Mouse (Mus musculus) v-Abl transformed pro-B cells (cell line): ENCODE results near the gene Ttc21a.

Experiments
- in situ Hi-C, 2 experiments: fragments of 400-800 bp; cut with MboI; formaldehyde crosslinking; loops; one replicate each; pipeline ENCODE4 v1.15.1; 2025; ENCODE audit not compliant: unreplicated experiment in 2 of 2

Gene Ttc21a

DNA sequence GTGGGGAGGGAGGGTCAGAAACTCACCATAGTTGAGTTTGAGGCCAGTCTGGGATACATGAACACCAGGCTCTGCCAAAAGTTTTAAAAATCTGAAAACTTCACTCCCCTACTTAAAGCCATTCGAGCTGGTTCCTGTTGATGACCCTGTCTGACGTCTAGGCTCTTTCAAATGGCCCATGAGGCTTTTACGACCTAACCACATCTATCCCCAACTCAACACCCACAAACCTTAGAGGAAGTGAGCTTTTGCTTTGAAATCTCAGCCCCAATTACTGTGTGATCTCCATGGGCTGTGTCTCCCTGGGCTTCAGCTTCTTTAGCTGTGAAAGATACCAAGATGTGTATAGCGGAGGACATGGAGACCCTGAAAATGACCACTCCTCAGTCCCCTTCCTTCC is 1.1 kb downstream of the Ttc21a start:
- in situ Hi-C loops: no loop called here

- in situ Hi-C loops: no loop called here
Measured at GRCm38 (mm10) chr9:119939646-119940045, 2.2 kb downstream of the Ttc21a start.

DNA sequence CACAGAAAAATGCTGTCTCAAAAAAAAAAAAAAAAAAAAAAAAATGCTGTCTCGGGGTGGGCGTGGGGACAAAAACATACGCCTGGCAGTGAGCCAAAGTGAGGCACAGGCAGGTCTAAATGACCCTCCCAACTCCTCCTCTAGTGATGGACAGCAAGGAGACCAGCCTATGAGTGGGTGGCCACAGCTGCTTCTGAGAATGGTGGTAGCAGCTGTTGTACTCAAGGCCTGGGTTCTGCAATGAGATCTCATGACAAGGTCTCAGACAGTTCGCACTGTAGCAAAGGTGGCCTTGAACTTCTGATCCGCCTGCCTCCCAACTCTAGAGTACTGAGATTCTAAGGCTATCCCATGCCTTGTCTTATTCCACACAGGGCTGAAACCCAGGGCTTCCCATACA is 4.0 kb downstream of the Ttc21a start:
- in situ Hi-C loops: no loop called here

- in situ Hi-C loops: no loop called here
Measured at GRCm38 (mm10) chr9:119941861-119942260, 4.5 kb downstream of the Ttc21a start.

DNA sequence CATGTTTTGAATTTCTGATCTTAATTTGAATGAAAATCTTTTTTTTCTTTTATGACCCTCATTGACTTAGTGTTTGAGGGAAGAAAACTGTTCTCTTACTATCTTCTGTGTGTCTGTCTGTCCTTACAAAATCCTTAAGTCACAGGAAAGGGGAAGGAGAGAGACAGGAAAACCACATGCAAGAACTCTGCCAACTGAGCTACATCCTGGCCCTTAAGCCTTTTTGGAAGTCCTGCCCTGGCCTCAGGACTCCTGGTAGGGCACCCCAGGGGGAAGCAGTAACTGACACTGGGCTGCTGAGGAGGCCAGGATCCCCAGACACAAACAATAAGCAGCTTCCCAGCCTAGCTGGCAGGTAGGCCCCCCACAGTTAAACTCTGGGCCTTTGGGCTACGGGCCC is 5.9 kb downstream of the Ttc21a start:
- in situ Hi-C loops: no loop called here

GRCm38 (mm10) chr9:119945173-119945900 is 7.9 kb downstream of the Ttc21a start:
- in situ Hi-C loops: no loop called here

GRCm38 (mm10) chr9:119948804-119949203 is 11.4 kb downstream of the Ttc21a start:
- in situ Hi-C loops: no loop called here

GRCm38 (mm10) chr9:119950434-119950833 is 13.0 kb downstream of the Ttc21a start:
- in situ Hi-C loops: no loop called here

DNA sequence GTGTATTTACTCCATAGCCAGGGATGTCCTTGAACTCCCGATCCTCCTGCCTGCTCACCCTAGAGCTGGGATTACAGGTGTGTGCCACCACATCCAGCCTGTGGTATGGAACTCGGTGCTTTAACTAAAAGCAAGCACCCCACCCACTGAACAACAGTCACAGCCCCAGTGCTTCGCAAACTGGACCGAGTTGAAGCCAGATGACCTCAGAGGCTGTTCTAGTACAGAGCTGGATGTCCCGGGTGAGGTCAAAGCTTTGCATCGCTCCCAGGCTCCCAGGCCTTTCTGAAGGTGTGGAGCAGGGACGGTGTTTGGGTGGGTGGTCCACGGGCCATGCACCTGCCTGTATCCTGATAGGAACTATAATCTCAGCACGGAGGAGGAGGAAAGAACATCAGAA is 14.0 kb downstream of the Ttc21a start:
- in situ Hi-C loops: no loop called here

- in situ Hi-C loops: no loop called here
Measured at GRCm38 (mm10) chr9:119958835-119959234, 21.4 kb downstream of the Ttc21a start.

- in situ Hi-C loops: loop anchor here in 1 of 2 experiments (5.0 kb wide), 1 partner anchor 110 kb away; no protein-coding TSS in a partner anchor
Measured at GRCm38 (mm10) chr9:119962216-119962615, 24.8 kb downstream of the Ttc21a start.

GRCm38 (mm10) chr9:119962987-119963667 is 25.7 kb downstream of the Ttc21a start:
- in situ Hi-C loops: loop anchor here in 1 of 2 experiments (5.0 kb wide), 1 partner anchor 109 kb away; no protein-coding TSS in a partner anchor

DNA sequence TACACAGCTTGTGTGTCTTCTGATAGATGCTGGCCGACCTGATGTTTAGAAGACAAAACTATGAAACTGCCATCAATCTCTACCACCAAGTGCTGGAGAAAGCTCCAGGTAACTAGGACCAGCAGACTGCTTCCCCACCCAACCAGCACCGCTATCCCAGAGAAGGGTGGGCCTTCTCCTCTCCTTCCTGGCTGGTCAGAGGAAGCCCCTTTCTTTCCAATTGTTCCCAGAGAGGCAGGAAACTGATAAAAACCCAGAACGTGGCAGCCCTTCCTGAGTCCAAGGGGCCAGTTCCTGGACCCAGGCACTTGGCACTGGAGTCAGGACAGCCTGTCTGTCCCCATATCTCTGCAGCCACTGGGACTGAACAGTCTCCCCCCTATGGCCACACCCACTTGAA is 26.8 kb downstream of the Ttc21a start:
- in situ Hi-C loops: loop anchor here in 1 of 2 experiments (5.0 kb wide), 1 partner anchor 108 kb away; no protein-coding TSS in a partner anchor

DNA sequence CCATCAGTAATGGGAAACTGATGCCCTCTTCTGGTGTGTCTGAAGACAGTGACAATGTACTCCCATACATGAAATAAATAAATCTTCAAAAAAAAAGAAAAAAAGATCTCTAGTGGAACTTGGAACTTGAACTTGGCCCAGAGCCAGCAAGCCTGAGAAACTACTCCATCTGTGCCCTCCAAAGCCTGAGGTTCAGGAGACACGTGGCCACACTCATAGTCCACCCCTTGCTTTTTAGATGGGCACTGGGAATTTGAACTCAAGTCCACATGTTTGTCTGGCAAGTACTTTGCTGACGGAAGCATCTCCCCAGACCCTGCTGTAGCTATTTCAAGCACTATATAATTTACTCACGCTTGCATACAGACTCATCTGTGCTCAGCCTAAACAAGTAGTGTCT is 27.8 kb downstream of the Ttc21a start:
- in situ Hi-C loops: loop anchor here (5.0 kb wide), 3 partner anchors 47 to 107 kb away; no protein-coding TSS in a partner anchor

DNA sequence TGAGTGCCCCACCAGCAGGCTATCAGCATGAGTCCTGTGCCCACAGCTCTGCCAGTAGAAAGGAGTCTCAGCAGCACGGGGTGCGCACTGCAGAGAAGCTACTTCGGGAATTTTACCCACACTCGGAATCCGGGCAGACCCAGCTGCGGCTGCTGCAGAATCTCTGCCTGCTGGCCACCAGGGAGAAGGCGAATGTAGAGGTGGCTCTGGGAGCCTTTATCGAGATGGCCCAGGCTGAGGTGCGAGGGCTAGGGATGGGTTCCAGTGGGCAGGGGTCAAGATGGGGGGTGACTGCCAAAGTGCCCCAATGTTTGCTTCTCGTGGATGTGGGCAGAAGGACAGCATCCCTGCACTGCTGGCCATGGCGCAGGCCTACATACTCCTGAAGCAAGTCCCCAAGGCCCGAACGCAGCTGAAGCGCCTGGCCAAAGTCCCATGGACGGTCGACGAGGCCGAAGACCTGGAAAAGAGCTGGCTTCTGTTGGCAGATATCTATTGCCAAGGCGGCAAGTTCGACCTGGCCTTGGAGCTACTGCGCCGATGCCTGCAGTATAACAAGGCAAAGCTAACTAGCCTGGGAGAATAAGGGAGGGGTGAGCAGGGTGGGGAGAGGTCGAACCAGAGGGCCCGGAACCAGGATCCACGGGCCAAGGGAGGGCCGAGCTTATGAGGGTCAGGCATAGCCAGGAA is 29.0 kb downstream of the Ttc21a start:
- in situ Hi-C loops: loop anchor here (5.0 kb wide), 3 partner anchors 46 to 106 kb away; no protein-coding TSS in a partner anchor

- in situ Hi-C loops: loop anchor here (5.0 kb wide), 3 partner anchors 42 to 102 kb away; no protein-coding TSS in a partner anchor
Measured at GRCm38 (mm10) chr9:119969811-119970210, 32.4 kb downstream of the Ttc21a start.

DNA sequence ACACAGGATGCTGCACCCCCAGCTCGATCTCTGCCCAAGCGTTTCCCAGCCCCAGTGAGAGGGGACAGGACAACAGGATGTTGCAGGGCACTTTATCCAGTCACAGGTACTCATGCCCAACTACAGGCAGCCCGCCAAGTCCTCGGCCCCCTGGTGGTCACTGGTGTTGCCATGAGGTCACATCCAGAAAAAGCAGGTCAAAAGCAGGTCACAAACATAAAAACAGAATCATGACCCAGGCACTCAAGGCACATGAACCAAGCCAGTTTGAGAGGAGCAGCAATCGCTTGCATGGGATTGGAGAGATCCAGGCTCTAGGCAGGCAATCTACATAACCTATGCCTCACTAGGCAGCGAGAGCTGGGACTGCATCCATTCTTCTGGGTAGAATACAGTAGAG is 32.8 kb downstream of the Ttc21a start:
- in situ Hi-C loops: no loop called here

DNA sequence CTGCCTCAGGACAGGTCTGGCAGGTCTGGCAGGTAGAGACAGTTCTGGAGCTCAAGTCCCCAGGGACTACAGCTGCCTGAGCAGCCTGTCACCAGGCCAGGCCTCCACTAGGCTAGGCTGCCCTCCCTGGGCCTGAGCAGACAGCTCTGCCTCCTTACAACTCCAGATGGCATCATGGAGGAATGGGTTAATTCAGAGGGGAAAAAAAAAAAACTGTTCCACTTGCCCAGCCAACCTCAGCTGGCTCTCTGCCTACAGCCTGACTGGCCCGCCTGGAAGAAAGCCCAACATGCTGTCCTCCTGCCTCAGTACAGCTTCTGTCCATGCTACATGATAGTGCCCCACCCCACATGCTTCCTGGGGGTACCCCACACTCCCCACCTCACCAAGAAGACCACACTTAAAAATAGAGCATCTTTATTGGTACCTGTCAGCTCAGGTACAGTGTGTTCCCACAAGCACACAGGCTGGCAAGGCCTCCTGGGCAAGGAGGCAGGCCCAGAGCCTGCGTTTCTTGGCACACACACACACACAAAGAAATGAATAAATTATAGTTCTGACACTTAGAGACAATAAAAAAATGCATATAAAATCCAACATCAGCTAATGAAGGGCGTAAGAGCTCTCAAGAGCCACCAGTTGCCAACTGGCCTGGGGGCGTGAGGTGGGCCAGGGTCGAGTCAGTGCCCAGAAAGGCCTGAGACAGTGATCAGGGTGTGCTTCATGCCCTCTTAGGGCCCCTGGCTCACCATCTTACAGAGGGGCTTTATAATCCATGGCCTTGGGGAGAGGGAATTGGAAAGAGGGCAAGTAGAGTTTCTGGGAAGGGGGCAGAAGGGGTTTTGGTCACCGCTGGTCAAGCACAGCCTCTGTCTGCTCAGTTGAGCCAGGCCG is 33.6 kb downstream of the Ttc21a start:
- in situ Hi-C loops: no loop called here

- in situ Hi-C loops: no loop called here
Measured at GRCm38 (mm10) chr9:119972166-119972565, 34.8 kb downstream of the Ttc21a start.

- in situ Hi-C loops: no loop called here
Measured at GRCm38 (mm10) chr9:119972582-119972981, 35.2 kb downstream of the Ttc21a start.
